13 mouse cellular contexts compared by ENCODE assay signal in the genomic region with DNA sequence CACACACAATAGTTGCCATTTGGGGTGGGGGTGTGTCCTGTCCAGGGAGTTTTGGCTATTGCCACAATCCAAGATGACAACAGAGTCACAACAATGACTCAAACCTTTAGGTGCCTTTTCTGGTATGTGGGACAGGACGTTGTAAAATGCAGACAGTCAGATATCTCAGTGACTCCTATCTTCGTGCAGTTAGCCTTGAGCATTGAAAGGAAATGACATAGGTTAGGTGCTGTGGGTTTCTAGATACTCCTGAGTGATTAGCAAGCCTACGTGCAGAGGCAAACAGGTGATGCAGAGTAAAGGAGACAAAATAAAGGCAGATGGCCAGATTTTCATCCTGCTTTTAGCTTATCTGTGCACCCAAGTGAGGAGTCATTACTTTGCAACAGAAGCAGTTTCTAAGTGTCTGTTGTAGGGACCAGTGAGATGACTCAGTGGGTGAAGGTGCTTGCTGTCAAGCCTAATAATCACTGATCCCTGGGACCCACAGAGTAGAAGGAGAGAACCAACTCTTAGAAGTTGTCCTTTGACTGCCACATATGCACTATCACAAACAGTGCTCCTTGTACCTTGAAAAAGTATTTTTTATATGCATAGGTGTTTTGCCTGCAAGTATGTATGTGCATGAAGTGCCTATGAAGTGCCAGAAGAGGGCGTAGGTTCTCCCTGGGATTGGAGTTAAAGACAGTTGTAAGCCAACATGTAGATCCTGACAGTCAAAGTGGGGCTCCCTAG. TPM values are rescaled to one million over a fixed set of nuclear protein-coding genes. Genes with fewer than 3 reads are reported as not detected.
DNase-seq lines count a peak whose midpoint lies in the region; ATAC-seq and TF ChIP-seq lines count a peak whose summit lies in the region.
"Had no signal": no experiment of that assay in that cellular context is flagged by ENCODE, and none has a peak within 500 bp of the region (broad histone marks: within the 10 kb centered on the region; RNA-seq: fewer than 3 reads in every experiment).

No protein-coding gene starts in this region.

- H3K9ac ChIP-seq in lung, embryonic 14.5 days, result no peak overlapping the region
- no peak overlapping the region for H3K9ac ChIP-seq in ES-E14 (ENCODE audit: insufficient read depth, low read depth, low read length, poor library complexity, severe bottlenecking)
- H3K9ac ChIP-seq in midbrain, embryonic 14.5 days (replicated peaks; ENCODE audit: low read length), result no peak overlapping the region
- H3K9ac ChIP-seq: heart, embryonic 13.5 days; hindbrain, embryonic 13.5 days had no signal

- no peaks in the 10 kb centered on the region; the same call in 1 of the 2 replicates for H3K27me3 ChIP-seq in lung, embryonic 14.5 days (ENCODE audit: insufficient read depth, low read length)
- no peaks in the 10 kb centered on the region; the same call in 1 of the 2 replicates for H3K27me3 ChIP-seq in midbrain, embryonic 14.5 days (ENCODE audit: control insufficient read depth, insufficient read depth, low read length)
- H3K27me3 ChIP-seq: heart, embryonic 13.5 days had no signal

- H3K4me2 ChIP-seq in lung, embryonic 14.5 days, result no peak overlapping the region
- H3K4me2 ChIP-seq in midbrain, embryonic 14.5 days (ENCODE audit: low read length), result no peak overlapping the region
- H3K4me2 ChIP-seq: heart, embryonic 13.5 days; hindbrain, embryonic 13.5 days had no signal

- no peaks in the 10 kb centered on the region for H3K9me3 ChIP-seq in lung, embryonic 14.5 days (ENCODE audit: low read depth, low read length)
- no peaks in the 10 kb centered on the region for H3K9me3 ChIP-seq in ES-E14 (ENCODE audit: control insufficient read depth, insufficient read depth, low read depth, low read length)
- no peaks in the 10 kb centered on the region for H3K9me3 ChIP-seq in midbrain, embryonic 14.5 days (ENCODE audit: control insufficient read depth, low read length)
- H3K9me3 ChIP-seq: heart, embryonic 13.5 days; hindbrain, embryonic 13.5 days had no signal

- H3K4me3 ChIP-seq in lung, embryonic 14.5 days (ENCODE audit: low read depth, low read length), result no peak overlapping the region
- no peak overlapping the region for H3K4me3 ChIP-seq in ES-E14 (ENCODE audit: insufficient read depth in 1 of 2, low read depth in 1 of 2, low read length in 2 of 2, poor library complexity in 1 of 2, severe bottlenecking in 1 of 2)
- no peak overlapping the region for H3K4me3 ChIP-seq in midbrain, embryonic 14.5 days (replicated peaks; ENCODE audit: low read depth, low read length)
- H3K4me3 ChIP-seq: heart, embryonic 13.5 days; hindbrain, embryonic 13.5 days; left cerebral cortex, adult 2 months had no signal

- no peaks in the 10 kb centered on the region for H3K4me1 ChIP-seq in lung, embryonic 14.5 days (ENCODE audit: insufficient read depth)
- H3K4me1 ChIP-seq in ES-E14 (ENCODE audit: control insufficient read depth in 2 of 2, insufficient read depth in 2 of 2, low read length in 2 of 2, poor library complexity in 1 of 2), result no peaks in the 10 kb centered on the region
- no peaks in the 10 kb centered on the region for H3K4me1 ChIP-seq in midbrain, embryonic 14.5 days (ENCODE audit: control insufficient read depth, insufficient read depth, low read length)

- no peak for DNase-seq in lung, embryonic 14.5 days
- DNase-seq in lung, adult 18-20 months, result no peak
- DNase-seq in ES-E14 (ENCODE audit: low read depth, low spot score), result peak; percentile 3
- DNase-seq in thymus, postnatal 0 days (ENCODE audit: low spot score), result peak; percentile 56
- no peak for DNase-seq in midbrain, embryonic 14.5 days
- no peak for DNase-seq in right cerebral cortex, adult 18-20 months
- DNase-seq in cerebellum, adult 9-10 months, result no peak
- DNase-seq: adrenal gland, postnatal 14 days; lung, postnatal 36 days had no signal

- no peaks in the 10 kb centered on the region for H3K36me3 ChIP-seq in lung, embryonic 14.5 days (ENCODE audit: insufficient read depth)
- no peaks in the 10 kb centered on the region for H3K36me3 ChIP-seq in ES-E14 (ENCODE audit: control insufficient read depth, insufficient read depth, low read length, poor library complexity, severe bottlenecking)
- no peaks in the 10 kb centered on the region for H3K36me3 ChIP-seq in midbrain, embryonic 14.5 days (ENCODE audit: control insufficient read depth, insufficient read depth, low read length)
- H3K36me3 ChIP-seq: heart, embryonic 13.5 days; hindbrain, embryonic 13.5 days had no signal

- ATAC-seq in lung, embryonic 14.5 days (ENCODE audit: insufficient read depth), result no peak
- peak; percentile 77 for ATAC-seq in inflammation-experienced regulatory T-cells, adult 6 months
- ATAC-seq in midbrain, embryonic 14.5 days (ENCODE audit: low FRiP score, low TSS enrichment), result no peak

- peak; percentile 23; the same call in 1 of the 2 replicates for TF ChIP-seq CTCF in lung, embryonic 14.5 days (IDR thresholded peaks at IDR 0.05; ENCODE audit: low read depth)

- no peak overlapping the region for H3K27ac ChIP-seq in lung, embryonic 14.5 days (ENCODE audit: low read depth)
- no peak overlapping the region for H3K27ac ChIP-seq in ES-E14 (ENCODE audit: insufficient read depth, low read depth, low read length, poor library complexity, severe bottlenecking)
- H3K27ac ChIP-seq in midbrain, embryonic 14.5 days (replicated peaks; ENCODE audit: low read depth, low read length), result no peak overlapping the region
- H3K27ac ChIP-seq: heart, embryonic 13.5 days; hindbrain, embryonic 13.5 days; left cerebral cortex, adult 2 months had no signal

- 70% methylated on average over 4 of the region's 4 CpGs for WGBS in lung, embryonic 14.5 days
- 74% methylated on average over 4 of the region's 4 CpGs for WGBS in midbrain, embryonic 14.5 days

- in situ Hi-C loops in ES-E14 (cut with MboI; ENCODE audit: low sequenced_read_pairs in 2 of 2, unreplicated experiment in 2 of 2), result no loop called here

TF ChIP-seq in ES-E14, 5 proteins besides CTCF, POLR2A, EP300 and RAD21:
- no peak for TF ChIP-seq ZC3H11A (IDR thresholded peaks at IDR 0.05; ENCODE audit: borderline replicate concordance, low read depth, low read length)
- no peak for TF ChIP-seq MAFK (IDR thresholded peaks at IDR 0.05; ENCODE audit: insufficient read depth, low read depth, low read length)
- no peak for TF ChIP-seq CHD2 (IDR thresholded peaks at IDR 0.05; ENCODE audit: low read depth, low read length)
- TF ChIP-seq HCFC1 (IDR thresholded peaks at IDR 0.05; ENCODE audit: borderline replicate concordance, insufficient read depth, low read length), result no peak
- TF ChIP-seq ZNF384 (IDR thresholded peaks at IDR 0.05; ENCODE audit: low read depth, low read length), result no peak
TF ChIP-seq in ES-E14: peak in this region for 0.

RNA-seq across cellular contexts. Expression of a gene that starts 50.7 kb away (rescaled TPM):
- 41.5 and 42.5 TPM in 2 replicates for polyA plus RNA-seq in lung, embryonic 14.5 days (2014; fragmentation: Nextera tagmentation; extraction: Ambion mirVana)
- 5.2 and 8.5 TPM in 2 replicates for total RNA-seq in ES-E14 (2012; rRNA removed)
- 100 to 1,000 TPM; 240 to 325 (median 290) TPM for polyA plus RNA-seq in inflammation-experienced regulatory T-cells, adult 6 months (2017; shearing (Covaris generic))
- 190 and 200 TPM in 2 replicates for polyA plus RNA-seq in thymus, postnatal 0 days (2015; fragmentation: Nextera tagmentation; extraction: Ambion mirVana)
- 35.4 and 45.1 TPM in 2 replicates for polyA plus RNA-seq in midbrain, embryonic 14.5 days (2014; fragmentation: Nextera tagmentation; extraction: Ambion mirVana)

Comparison
In these comparisons a context has a peak if more than half of its experiments do, and no peak if none do; other contexts are left out.
1. DNase-seq: peak in ES-E14 (single experiment) and thymus, postnatal 0 days (single experiment); none in lung, embryonic 14.5 days (single experiment), lung, adult 18-20 months (0 of 2), midbrain, embryonic 14.5 days (single experiment), right cerebral cortex, adult 18-20 months (single experiment) and cerebellum, adult 9-10 months (single experiment).